Mouse (Mus musculus): ENCODE measurements around the gene Nmnat2. TPM values are rescaled to one million over a fixed set of nuclear protein-coding genes. Genes with fewer than 3 reads are reported as not detected.

Nmnat2 gene
- polyA plus RNA-seq, 1 experiment, result 3.2 TPM

DNA sequence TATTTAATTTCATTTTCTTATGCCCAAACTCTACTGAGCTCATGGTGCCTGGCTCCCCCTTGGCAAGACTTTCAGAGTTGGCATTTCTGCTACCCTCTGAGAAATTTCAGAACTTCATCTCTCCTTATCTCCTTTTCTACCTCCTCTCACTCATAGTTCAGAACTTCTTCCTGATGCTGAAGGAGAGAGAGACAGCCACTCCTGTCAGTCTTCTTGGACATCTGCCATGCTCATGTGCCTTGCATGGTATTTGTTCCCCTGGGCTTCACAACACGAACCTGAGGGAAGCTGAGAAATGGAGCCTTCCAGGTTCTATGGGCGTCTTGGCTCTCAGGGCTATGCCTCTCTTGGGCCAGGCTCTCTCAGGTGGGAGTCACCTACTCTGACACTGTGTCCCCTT lies 87.5 kb downstream of the Nmnat2 start:
- Histone ChIP-seq H3K4me3 (ENCODE audit: control insufficient read depth, low read depth, low read length) (no peak overlapping the region), H3K27ac (ENCODE audit: control insufficient read depth, insufficient read depth, low read depth, low read length) (no peak overlapping the region), H3K27me3 (ENCODE audit: control insufficient read depth, insufficient read depth, low read length) (no peaks in the 10 kb centered on the region), H3K36me3 (ENCODE audit: control insufficient read depth, insufficient read depth, low read length) (no peaks in the 10 kb centered on the region), H3K4me1 (ENCODE audit: control insufficient read depth, insufficient read depth, low read length) (no peaks in the 10 kb centered on the region)
- TF ChIP-seq CTCF (IDR thresholded peaks at IDR 0.05; ENCODE audit: control insufficient read depth, insufficient read depth, insufficient replicate concordance, low read depth, low read length) (no peak), POLR2A (IDR thresholded peaks at IDR 0.05; ENCODE audit: control insufficient read depth, low read depth, low read length) (no peak)

DNA sequence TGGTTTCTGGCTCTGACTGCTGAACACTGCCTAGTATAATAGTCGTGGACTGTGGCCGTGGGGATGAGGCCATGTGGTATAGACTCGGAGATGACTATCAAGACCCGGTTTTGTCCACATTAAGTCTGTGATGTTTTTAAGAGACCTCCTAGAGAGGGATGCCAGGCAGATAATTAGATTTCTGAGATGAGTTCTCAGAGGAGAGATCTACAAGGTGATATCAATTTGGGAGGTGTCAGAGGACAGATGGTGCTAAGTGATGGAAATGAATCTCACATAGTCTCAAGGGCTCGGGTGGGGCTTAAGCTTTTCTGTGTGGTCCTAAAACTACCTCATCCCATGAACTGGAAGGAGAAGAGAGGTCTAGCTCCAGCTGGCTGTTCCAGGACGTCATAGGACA lies 88.5 kb downstream of the Nmnat2 start:
- Histone ChIP-seq H3K36me3 (ENCODE audit: control insufficient read depth, insufficient read depth, low read length) (no peaks in the 10 kb centered on the region), H3K27ac (ENCODE audit: control insufficient read depth, insufficient read depth, low read depth, low read length) (no peak overlapping the region), H3K4me3 (ENCODE audit: control insufficient read depth, low read depth, low read length) (no peak overlapping the region), H3K4me1 (ENCODE audit: control insufficient read depth, insufficient read depth, low read length) (no peaks in the 10 kb centered on the region), H3K27me3 (ENCODE audit: control insufficient read depth, insufficient read depth, low read length) (no peaks in the 10 kb centered on the region)
- TF ChIP-seq POLR2A (IDR thresholded peaks at IDR 0.05; ENCODE audit: control insufficient read depth, low read depth, low read length) (no peak), CTCF (IDR thresholded peaks at IDR 0.05; ENCODE audit: control insufficient read depth, insufficient read depth, insufficient replicate concordance, low read depth, low read length) (no peak)

DNA sequence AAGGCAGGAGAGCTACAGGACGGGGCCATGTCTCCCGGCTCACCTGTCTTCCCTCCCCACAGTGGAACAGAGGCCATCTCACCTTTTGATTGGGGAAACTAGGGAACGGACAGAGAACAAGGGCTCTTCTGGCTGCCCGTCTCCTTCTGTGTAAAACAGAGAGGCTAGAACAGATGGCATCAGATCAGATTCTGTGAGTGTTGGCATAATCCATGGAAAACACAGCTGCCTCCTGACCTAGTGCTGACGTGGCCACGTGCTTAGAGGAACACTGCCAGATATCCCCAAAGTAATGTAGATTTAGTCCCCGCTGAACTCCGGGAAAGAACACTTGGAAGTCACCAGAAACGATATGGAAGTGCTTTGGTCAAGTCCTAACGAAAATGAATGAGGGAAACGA lies 90.6 kb downstream of the Nmnat2 start:
- TF ChIP-seq CTCF (IDR thresholded peaks at IDR 0.05; ENCODE audit: control insufficient read depth, insufficient read depth, insufficient replicate concordance, low read depth, low read length), result no peak
- no peak for TF ChIP-seq POLR2A (IDR thresholded peaks at IDR 0.05; ENCODE audit: control insufficient read depth, low read depth, low read length)
- H3K4me1 ChIP-seq (ENCODE audit: control insufficient read depth, insufficient read depth, low read length), result no peaks in the 10 kb centered on the region

DNA sequence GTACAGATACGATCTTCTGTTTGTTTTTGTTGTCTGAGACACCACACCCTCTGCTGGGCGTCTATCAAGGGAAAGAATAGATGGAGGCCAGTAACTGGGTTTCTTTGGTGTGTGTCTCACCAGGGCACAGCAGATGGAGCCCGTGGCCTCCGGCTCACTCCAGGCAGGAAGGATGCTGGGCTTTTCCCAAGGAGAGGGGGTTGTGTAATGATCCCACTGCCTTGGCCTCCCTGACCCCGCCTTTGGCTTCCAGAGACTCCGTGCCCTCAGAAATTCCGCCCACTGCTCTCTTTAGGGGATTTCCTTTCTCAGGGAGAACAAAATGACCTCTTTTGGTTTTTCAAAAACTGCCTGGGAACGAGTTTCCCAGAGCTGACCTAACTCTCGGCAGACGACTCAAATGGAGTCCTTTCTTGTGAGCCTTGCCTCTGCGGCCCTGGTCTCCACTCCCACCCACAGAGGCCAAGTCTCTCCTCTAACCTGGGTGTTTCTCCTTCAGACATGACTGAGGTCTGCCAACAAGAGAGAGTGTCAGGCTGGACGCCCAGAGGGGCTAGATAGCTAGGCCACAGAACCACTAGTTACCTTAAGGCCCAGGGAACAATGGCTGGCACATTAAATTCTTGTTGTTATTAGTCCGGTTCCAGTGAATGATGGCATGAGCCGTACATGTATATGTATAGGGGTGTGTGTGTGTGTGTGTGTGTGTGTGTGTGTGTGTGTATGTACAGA lies 93.5 kb downstream of the Nmnat2 start:
- Histone ChIP-seq H3K27me3 (ENCODE audit: control insufficient read depth, insufficient read depth, low read length) (no peaks in the 10 kb centered on the region), H3K27ac (ENCODE audit: control insufficient read depth, insufficient read depth, low read depth, low read length) (no peak overlapping the region), H3K4me1 (ENCODE audit: control insufficient read depth, insufficient read depth, low read length) (peaks cover 2% of the 10 kb centered on the region; the same call in 1 of the 2 replicates), H3K4me3 (ENCODE audit: control insufficient read depth, low read depth, low read length) (no peak overlapping the region), H3K36me3 (ENCODE audit: control insufficient read depth, insufficient read depth, low read length) (no peaks in the 10 kb centered on the region)
- TF ChIP-seq POLR2A (IDR thresholded peaks at IDR 0.05; ENCODE audit: control insufficient read depth, low read depth, low read length) (no peak), CTCF (IDR thresholded peaks at IDR 0.05; ENCODE audit: control insufficient read depth, insufficient read depth, insufficient replicate concordance, low read depth, low read length) (peak; percentile 21; the same call in 1 of the 2 replicates)

More for the DNA sequence above, 90.6 kb downstream of the Nmnat2 start:
- H3K27ac ChIP-seq (ENCODE audit: control insufficient read depth, insufficient read depth, low read depth, low read length), result no peak overlapping the region
- H3K4me3 ChIP-seq (ENCODE audit: control insufficient read depth, low read depth, low read length), result no peak overlapping the region
- no peaks in the 10 kb centered on the region for H3K36me3 ChIP-seq (ENCODE audit: control insufficient read depth, insufficient read depth, low read length)
- H3K27me3 ChIP-seq (ENCODE audit: control insufficient read depth, insufficient read depth, low read length), result no peaks in the 10 kb centered on the region

DNA sequence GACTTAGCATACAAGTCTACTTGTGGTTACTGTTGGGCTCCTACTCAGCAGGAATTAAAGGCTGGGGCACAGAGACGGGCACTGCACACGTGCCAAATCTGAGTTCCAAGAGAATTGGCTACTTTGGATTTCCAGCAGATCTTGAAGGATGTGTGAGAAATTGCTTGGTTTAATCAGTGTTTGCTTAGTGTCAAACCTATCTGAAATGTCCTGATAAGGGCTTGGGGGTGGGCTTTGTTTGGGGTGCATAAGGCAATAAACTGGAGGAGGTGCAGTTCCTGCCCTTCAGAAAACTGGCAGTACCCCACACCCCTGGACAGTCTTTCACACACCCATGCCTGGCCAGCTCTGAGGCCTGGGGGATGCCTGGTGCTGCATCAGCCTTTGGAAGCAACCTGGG lies 94.7 kb downstream of the Nmnat2 start:
- no peak overlapping the region for H3K4me3 ChIP-seq (ENCODE audit: control insufficient read depth, low read depth, low read length)
- H3K36me3 ChIP-seq (ENCODE audit: control insufficient read depth, insufficient read depth, low read length), result no peaks in the 10 kb centered on the region
- H3K4me1 ChIP-seq (ENCODE audit: control insufficient read depth, insufficient read depth, low read length), result peaks cover 2% of the 10 kb centered on the region; the same call in 1 of the 2 replicates
- no peaks in the 10 kb centered on the region for H3K27me3 ChIP-seq (ENCODE audit: control insufficient read depth, insufficient read depth, low read length)
- no peak for TF ChIP-seq POLR2A (IDR thresholded peaks at IDR 0.05; ENCODE audit: control insufficient read depth, low read depth, low read length)
- no peak for TF ChIP-seq CTCF (IDR thresholded peaks at IDR 0.05; ENCODE audit: control insufficient read depth, insufficient read depth, insufficient replicate concordance, low read depth, low read length)
- no peak overlapping the region for H3K27ac ChIP-seq (ENCODE audit: control insufficient read depth, insufficient read depth, low read depth, low read length)

DNA sequence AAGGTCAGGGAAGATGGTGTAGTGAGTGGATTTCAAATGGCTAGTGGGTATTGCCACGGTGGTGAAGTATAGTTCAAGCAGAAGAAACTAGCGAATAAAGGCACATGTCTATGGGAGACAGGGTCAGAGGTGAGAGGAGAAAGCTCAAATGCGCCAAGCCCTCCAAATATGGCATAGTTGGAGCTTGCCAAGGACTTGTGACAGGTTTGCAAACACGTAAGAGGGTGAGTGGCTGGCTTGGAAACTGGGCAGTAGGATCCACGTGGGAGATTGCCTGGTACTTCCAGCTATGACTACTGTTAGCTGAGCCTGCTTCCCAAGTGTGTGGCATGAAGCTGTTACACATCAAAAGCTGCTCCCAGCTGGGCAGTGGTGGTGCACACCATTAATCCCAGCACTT lies 96.7 kb downstream of the Nmnat2 start:
- Histone ChIP-seq H3K27ac (ENCODE audit: control insufficient read depth, insufficient read depth, low read depth, low read length) (no peak overlapping the region), H3K27me3 (ENCODE audit: control insufficient read depth, insufficient read depth, low read length) (no peaks in the 10 kb centered on the region), H3K4me1 (ENCODE audit: control insufficient read depth, insufficient read depth, low read length) (peaks cover 2% of the 10 kb centered on the region; the same call in 1 of the 2 replicates)

DNA sequence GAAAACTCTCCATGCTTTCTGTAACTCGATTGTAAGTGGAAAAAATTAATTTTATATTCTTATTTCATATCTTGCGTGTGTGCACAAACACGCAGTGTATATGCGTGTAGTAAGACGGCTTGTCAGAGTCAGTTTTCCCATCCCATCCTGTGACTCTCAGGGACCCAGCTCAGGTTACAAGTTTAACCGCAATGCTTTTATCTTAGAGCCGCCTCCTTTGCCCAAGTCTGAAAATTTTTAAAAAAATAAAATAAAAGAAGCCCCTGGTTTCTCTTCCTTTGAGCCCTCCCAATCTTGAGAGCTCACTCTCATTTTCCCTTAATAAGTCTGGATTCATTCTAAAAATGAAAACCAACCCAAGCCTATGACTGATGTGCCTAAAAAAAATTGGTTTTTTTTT lies 98.8 kb downstream of the Nmnat2 start:
- no peaks in the 10 kb centered on the region for H3K27me3 ChIP-seq (ENCODE audit: control insufficient read depth, insufficient read depth, low read length)
- H3K4me1 ChIP-seq (ENCODE audit: control insufficient read depth, insufficient read depth, low read length), result peaks cover 2% of the 10 kb centered on the region; the same call in 1 of the 2 replicates

More for the DNA sequence above, 96.7 kb downstream of the Nmnat2 start:
- Histone ChIP-seq H3K4me3 (ENCODE audit: control insufficient read depth, low read depth, low read length) (no peak overlapping the region), H3K36me3 (ENCODE audit: control insufficient read depth, insufficient read depth, low read length) (no peaks in the 10 kb centered on the region)
- TF ChIP-seq POLR2A (IDR thresholded peaks at IDR 0.05; ENCODE audit: control insufficient read depth, low read depth, low read length) (no peak), CTCF (IDR thresholded peaks at IDR 0.05; ENCODE audit: control insufficient read depth, insufficient read depth, insufficient replicate concordance, low read depth, low read length) (no peak)

More for the DNA sequence above, 98.8 kb downstream of the Nmnat2 start:
- TF ChIP-seq CTCF (IDR thresholded peaks at IDR 0.05; ENCODE audit: control insufficient read depth, insufficient read depth, insufficient replicate concordance, low read depth, low read length) (no peak), POLR2A (IDR thresholded peaks at IDR 0.05; ENCODE audit: control insufficient read depth, low read depth, low read length) (no peak)
- no peaks in the 10 kb centered on the region for H3K36me3 ChIP-seq (ENCODE audit: control insufficient read depth, insufficient read depth, low read length)
- no peak overlapping the region for H3K27ac ChIP-seq (ENCODE audit: control insufficient read depth, insufficient read depth, low read depth, low read length)
- no peak overlapping the region for H3K4me3 ChIP-seq (ENCODE audit: control insufficient read depth, low read depth, low read length)

All from testis, adult 2 months (tissue).